Mouse (Mus musculus): ENCODE data around the gene Mcm2. TPM values are rescaled to one million over a fixed set of nuclear protein-coding genes. Genes with fewer than 3 reads are reported as not detected.
A peak's percentile ranks its signal among the peaks of the same experiment; 100 is the strongest.

Gene Mcm2
- total and polyA plus RNA-seq, 2 experiments from 2014 or later = 25.2 to 38.8 TPM

DNA sequence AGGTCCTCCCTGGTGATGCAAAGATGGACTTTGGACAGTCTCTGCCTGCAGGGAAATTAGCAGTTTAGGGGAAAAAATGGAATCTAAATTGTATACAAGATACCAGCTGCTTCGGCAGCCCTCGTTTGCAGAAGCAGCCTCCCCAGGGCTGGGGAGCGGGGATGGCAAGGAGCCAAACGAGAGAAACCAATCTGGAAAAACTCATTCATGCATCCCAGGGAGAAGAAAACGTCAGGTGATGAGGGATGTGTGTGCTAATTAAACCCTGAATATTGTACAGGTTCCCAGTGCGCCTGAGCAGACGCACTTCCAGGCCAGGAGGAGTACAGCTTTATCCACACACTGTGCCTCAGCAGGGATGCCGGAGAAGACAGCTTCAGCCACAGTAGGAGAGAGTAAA is 27.0 kb downstream of the Mcm2 start:
- H3K27me3 ChIP-seq (ENCODE audit: control insufficient read depth, insufficient read depth, low read length) = peaks cover 20% of the 10 kb centered on the region
- WGBS = 46% methylated on average over 8 of the region's 8 CpGs
- no peak overlapping the region for H3K9ac ChIP-seq (replicated peaks; ENCODE audit: low read depth, low read length)
- H3K27ac ChIP-seq (ENCODE audit: low read depth) = no peak overlapping the region
- peaks cover 5% of the 10 kb centered on the region for H3K4me1 ChIP-seq (ENCODE audit: control insufficient read depth, insufficient read depth)
- H3K9me3 ChIP-seq (replicated peaks; ENCODE audit: control insufficient read depth, low read length) = no peaks in the 10 kb centered on the region
- H3K36me3 ChIP-seq (replicated peaks; ENCODE audit: control insufficient read depth, insufficient read depth, low read length) = no peaks in the 10 kb centered on the region
- no peak for ATAC-seq (ENCODE audit: insufficient read depth, low read depth)
- no peak overlapping the region for H3K4me2 ChIP-seq (ENCODE audit: low read depth, low read length)
- DNase-seq (ENCODE audit: low spot score) = no peak
- no peak overlapping the region for H3K4me3 ChIP-seq (ENCODE audit: low read depth, low read length)
- TF ChIP-seq CTCF (IDR thresholded peaks at IDR 0.05; ENCODE audit: low read depth) (no peak), EP300 (IDR thresholded peaks at IDR 0.05; ENCODE audit: low read depth) (no peak)

DNA sequence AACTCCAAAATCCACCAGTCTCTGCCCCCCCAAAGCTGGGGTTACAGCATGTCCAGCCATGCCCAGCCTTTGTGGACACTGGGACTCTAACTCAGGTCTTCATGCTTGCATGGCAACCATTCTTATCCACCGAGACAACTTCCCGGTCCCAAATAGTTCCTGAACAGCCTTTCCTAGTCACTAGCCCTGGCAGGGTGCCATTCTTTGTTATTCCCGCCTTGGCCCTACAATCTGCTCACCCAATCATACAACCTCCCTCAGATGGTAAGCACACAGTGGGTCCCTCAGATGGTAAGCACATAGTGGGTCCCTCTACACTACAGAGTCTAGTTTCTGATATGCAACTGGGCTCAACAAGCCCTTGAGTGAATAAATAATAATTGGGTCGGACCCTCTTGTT is 28.0 kb downstream of the Mcm2 start:
- ATAC-seq (ENCODE audit: insufficient read depth, low read depth) (no peak), DNase-seq (ENCODE audit: low spot score) (no peak)
- H3K9ac ChIP-seq (replicated peaks; ENCODE audit: low read depth, low read length) = no peak overlapping the region
- no peaks in the 10 kb centered on the region for H3K36me3 ChIP-seq (replicated peaks; ENCODE audit: control insufficient read depth, insufficient read depth, low read length)
- no peak overlapping the region for H3K4me3 ChIP-seq (ENCODE audit: low read depth, low read length)
- H3K4me2 ChIP-seq (ENCODE audit: low read depth, low read length) = no peak overlapping the region
- 46% methylated on average over 4 of the region's 4 CpGs for WGBS
- no peaks in the 10 kb centered on the region for H3K9me3 ChIP-seq (replicated peaks; ENCODE audit: control insufficient read depth, low read length)
- peaks cover 5% of the 10 kb centered on the region for H3K4me1 ChIP-seq (ENCODE audit: control insufficient read depth, insufficient read depth)
- TF ChIP-seq EP300 (IDR thresholded peaks at IDR 0.05; ENCODE audit: low read depth) = no peak
- H3K27ac ChIP-seq (ENCODE audit: low read depth) = no peak overlapping the region
- peaks cover 15% of the 10 kb centered on the region for H3K27me3 ChIP-seq (ENCODE audit: control insufficient read depth, insufficient read depth, low read length)

- no peaks in the 10 kb centered on the region for H3K9me3 ChIP-seq (replicated peaks; ENCODE audit: control insufficient read depth, low read length)
- 76% methylated on average over 7 of the region's 7 CpGs for WGBS
- no peak overlapping the region for H3K27ac ChIP-seq (ENCODE audit: low read depth)
- 0 out of 2 replicates have a peak, but pooled peaks cover 8% of the 10 kb centered on the region for H3K27me3 ChIP-seq (ENCODE audit: control insufficient read depth, insufficient read depth, low read length)
- DNase-seq (ENCODE audit: low spot score) (no peak), ATAC-seq (ENCODE audit: insufficient read depth, low read depth) (no peak)
- H3K4me1 ChIP-seq (ENCODE audit: control insufficient read depth, insufficient read depth) = peaks cover 4% of the 10 kb centered on the region; the same call in 1 of the 2 replicates
- TF ChIP-seq CTCF (IDR thresholded peaks at IDR 0.05; ENCODE audit: low read depth) (no peak), EP300 (IDR thresholded peaks at IDR 0.05; ENCODE audit: low read depth) (no peak)
- no peak overlapping the region for H3K4me3 ChIP-seq (ENCODE audit: low read depth, low read length)
- H3K36me3 ChIP-seq (replicated peaks; ENCODE audit: control insufficient read depth, insufficient read depth, low read length) = 0 out of 2 replicates have a peak, but pooled peaks cover under 1% of the 10 kb centered on the region
- H3K9ac ChIP-seq (replicated peaks; ENCODE audit: low read depth, low read length) = no peak overlapping the region
- no peak overlapping the region for H3K4me2 ChIP-seq (ENCODE audit: low read depth, low read length)
Measured at GRCm38 (mm10) chr6:88869459-88869858, 29.1 kb downstream of the Mcm2 start.

- H3K36me3 ChIP-seq (replicated peaks; ENCODE audit: control insufficient read depth, insufficient read depth, low read length) = peaks cover 13% of the 10 kb centered on the region; the same call in 1 of the 2 replicates
- no peaks in the 10 kb centered on the region for H3K4me1 ChIP-seq (ENCODE audit: control insufficient read depth, insufficient read depth)
- no peaks in the 10 kb centered on the region for H3K27me3 ChIP-seq (ENCODE audit: control insufficient read depth, insufficient read depth, low read length)
- WGBS = 74% methylated on average over 7 of the region's 7 CpGs
- 0 out of 2 replicates have a peak, but pooled peaks cover 3% of the 10 kb centered on the region for H3K9me3 ChIP-seq (replicated peaks; ENCODE audit: control insufficient read depth, low read length)
- no peak overlapping the region for H3K27ac ChIP-seq (ENCODE audit: low read depth)
- no peak overlapping the region for H3K9ac ChIP-seq (replicated peaks; ENCODE audit: low read depth, low read length)
- TF ChIP-seq EP300 (IDR thresholded peaks at IDR 0.05; ENCODE audit: low read depth) = no peak
- no peak for TF ChIP-seq CTCF (IDR thresholded peaks at IDR 0.05; ENCODE audit: low read depth)
- no peak for ATAC-seq (ENCODE audit: insufficient read depth, low read depth)
- no peak overlapping the region for H3K4me3 ChIP-seq (ENCODE audit: low read depth, low read length)
- DNase-seq (ENCODE audit: low spot score) = no peak
- no peak overlapping the region for H3K4me2 ChIP-seq (ENCODE audit: low read depth, low read length)
Measured at GRCm38 (mm10) chr6:88865704-88866103, 32.9 kb downstream of the Mcm2 start.

GRCm38 (mm10) chr6:88860914-88861313 is 37.7 kb downstream of the Mcm2 start:
- 0 out of 2 replicates have a peak, but pooled peaks cover 3% of the 10 kb centered on the region for H3K9me3 ChIP-seq (replicated peaks; ENCODE audit: control insufficient read depth, low read length)
- H3K27ac ChIP-seq (ENCODE audit: low read depth) = no peak overlapping the region
- no peaks in the 10 kb centered on the region for H3K27me3 ChIP-seq (ENCODE audit: control insufficient read depth, insufficient read depth, low read length)
- H3K4me1 ChIP-seq (ENCODE audit: control insufficient read depth, insufficient read depth) = peaks cover 5% of the 10 kb centered on the region; the same call in 1 of the 2 replicates
- H3K9ac ChIP-seq (replicated peaks; ENCODE audit: low read depth, low read length) = no peak overlapping the region
- no peak overlapping the region for H3K4me2 ChIP-seq (ENCODE audit: low read depth, low read length)
- 4% methylated on average over 2 of the region's 2 CpGs for WGBS
- DNase-seq (ENCODE audit: low spot score) (peak; percentile 89), ATAC-seq (ENCODE audit: insufficient read depth, low read depth) (peak; percentile 42; the same call in 1 of the 2 replicates)
- H3K36me3 ChIP-seq (replicated peaks; ENCODE audit: control insufficient read depth, insufficient read depth, low read length) = peaks cover 13% of the 10 kb centered on the region; the same call in 1 of the 2 replicates
- TF ChIP-seq EP300 (IDR thresholded peaks at IDR 0.05; ENCODE audit: low read depth) (no peak), CTCF (IDR thresholded peaks at IDR 0.05; ENCODE audit: low read depth) (peak; percentile 81)
- H3K4me3 ChIP-seq (ENCODE audit: low read depth, low read length) = no peak overlapping the region

GRCm38 (mm10) chr6:88858341-88858740 is 40.2 kb downstream of the Mcm2 start:
- WGBS = 49% methylated on average over 7 of the region's 7 CpGs
- H3K27ac ChIP-seq (ENCODE audit: low read depth) = peak overlapping the region; percentile 89; the same call in 1 of the 2 replicates
- H3K9me3 ChIP-seq (replicated peaks; ENCODE audit: control insufficient read depth, low read length) = 0 out of 2 replicates have a peak, but pooled peaks cover 3% of the 10 kb centered on the region
- no peak overlapping the region for H3K4me2 ChIP-seq (ENCODE audit: low read depth, low read length)
- H3K36me3 ChIP-seq (replicated peaks; ENCODE audit: control insufficient read depth, insufficient read depth, low read length) = 0 out of 2 replicates have a peak, but pooled peaks cover 6% of the 10 kb centered on the region
- peaks cover 5% of the 10 kb centered on the region; the same call in 1 of the 2 replicates for H3K4me1 ChIP-seq (ENCODE audit: control insufficient read depth, insufficient read depth)
- H3K9ac ChIP-seq (replicated peaks; ENCODE audit: low read depth, low read length) = no peak overlapping the region
- no peak for ATAC-seq (ENCODE audit: insufficient read depth, low read depth)
- H3K4me3 ChIP-seq (ENCODE audit: low read depth, low read length) = no peak overlapping the region
- H3K27me3 ChIP-seq (ENCODE audit: control insufficient read depth, insufficient read depth, low read length) = no peaks in the 10 kb centered on the region
- DNase-seq (ENCODE audit: low spot score) = no peak
- TF ChIP-seq EP300 (IDR thresholded peaks at IDR 0.05; ENCODE audit: low read depth) (no peak), CTCF (IDR thresholded peaks at IDR 0.05; ENCODE audit: low read depth) (no peak)

All from heart, postnatal 0 days (tissue).